Mouse (Mus musculus): Measurements from ENCODE around the gene Wbp11.
"Not testable (repeated sequence)": the region's sequence is repeated elsewhere in the genome, so short reads cannot be mapped to it uniquely, and the experiment has no call there.

The Wbp11 gene

DNA sequence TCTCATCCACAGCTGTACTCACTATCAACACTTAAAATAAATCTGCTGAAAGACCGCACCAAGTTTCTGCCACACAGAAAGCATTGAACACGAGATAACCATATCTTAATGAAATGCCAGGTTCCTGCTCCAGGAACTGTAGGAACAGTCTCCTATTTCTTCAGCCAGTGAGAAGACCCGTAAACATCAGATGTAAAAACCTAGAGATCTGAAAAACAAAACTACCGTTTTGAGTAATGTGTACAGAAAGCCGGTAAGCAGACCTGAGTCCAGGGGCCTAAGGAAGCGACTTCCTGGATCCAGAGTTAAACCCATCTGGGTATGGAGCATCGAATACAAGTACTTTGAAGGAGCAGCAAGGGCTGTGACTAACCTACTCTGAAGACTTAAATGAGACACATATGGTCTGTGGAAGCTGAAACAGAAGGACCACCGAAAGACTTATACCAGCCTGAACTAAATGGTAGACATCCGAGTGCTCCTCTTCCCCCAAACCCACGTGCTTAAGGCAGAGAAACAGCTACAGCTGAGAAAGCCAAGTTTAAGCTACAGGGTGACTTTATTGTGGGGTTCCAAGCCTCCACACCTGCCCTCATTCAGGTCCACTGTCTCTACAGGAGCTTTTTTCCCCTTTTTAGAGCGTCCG, 24.8 kb downstream of the Wbp11 start:
- no peak for DNase-seq (ENCODE audit: low read depth, low spot score)

GRCm38 (mm10) chr6:136801274-136801673, 26.8 kb downstream of the Wbp11 start:
- DNase-seq (ENCODE audit: low read depth, low spot score): no peak

- DNase-seq (ENCODE audit: low read depth, low spot score): no peak
These were observed 27.3 kb downstream of the Wbp11 start for GRCm38 (mm10) chr6:136800710-136801109.

DNA sequence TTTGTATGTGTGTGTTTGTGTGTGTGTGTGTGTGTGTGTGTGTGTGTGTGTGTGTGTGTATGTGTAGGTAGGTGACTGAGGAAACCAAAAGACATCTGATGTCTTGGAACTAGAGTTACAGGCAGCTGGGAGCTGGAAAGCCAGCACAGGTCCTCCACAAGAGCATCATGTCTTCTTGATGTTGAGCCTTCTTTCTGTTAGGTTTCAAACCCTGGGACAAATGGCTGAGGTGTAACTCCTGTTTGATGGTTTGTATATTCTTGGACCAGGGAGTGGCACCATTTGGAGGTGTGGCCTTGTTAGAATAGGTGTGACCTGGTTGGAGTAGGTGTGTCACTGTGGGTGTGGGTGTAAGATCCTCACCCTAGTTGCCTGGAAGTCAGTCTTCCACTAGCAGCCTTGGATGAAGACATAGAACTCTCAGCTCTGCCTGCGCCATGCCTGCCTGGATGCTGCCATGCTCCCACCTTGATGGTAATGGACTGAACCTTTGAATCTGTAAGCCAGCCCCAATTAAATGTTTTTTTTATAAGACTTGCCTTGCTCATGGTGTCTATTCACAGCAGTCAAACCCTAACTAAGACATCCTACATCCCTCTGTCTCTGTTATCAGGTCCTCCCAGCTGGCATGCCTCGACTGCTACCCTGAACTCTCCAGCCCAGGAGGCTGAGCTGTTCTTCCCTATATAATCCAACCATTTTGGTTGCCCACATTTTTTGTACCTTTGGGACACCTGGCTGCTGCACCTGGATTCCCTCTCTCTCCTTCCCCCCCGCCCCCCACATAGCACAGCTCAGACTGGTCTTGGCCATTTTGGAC, 29.9 kb downstream of the Wbp11 start:
- DNase-seq (ENCODE audit: low read depth, low spot score): not testable (repeated sequence)

- DNase-seq (ENCODE audit: low read depth, low spot score): no peak
These were observed 32.2 kb downstream of the Wbp11 start for GRCm38 (mm10) chr6:136795850-136796249.

DNA sequence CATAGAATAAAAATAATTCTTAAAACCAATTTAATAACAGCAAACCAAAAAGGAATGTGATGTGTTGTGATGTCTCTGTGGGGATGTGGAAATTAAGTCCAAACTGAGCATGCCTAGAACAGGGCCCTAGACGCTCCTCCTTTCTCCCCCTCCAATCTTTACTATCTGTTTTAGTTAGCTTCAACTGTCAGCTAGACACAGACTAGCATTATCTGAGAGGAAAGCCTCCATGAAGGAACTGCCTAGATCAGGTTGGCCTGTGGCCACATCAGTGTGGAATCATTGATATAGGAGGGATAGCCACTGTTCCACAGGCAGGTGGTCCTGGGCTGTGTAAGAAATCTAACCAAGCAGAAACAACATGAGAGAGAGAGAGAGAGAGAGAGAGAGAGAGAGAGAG, 32.9 kb downstream of the Wbp11 start:
- no peak for DNase-seq (ENCODE audit: low read depth, low spot score)

DNA sequence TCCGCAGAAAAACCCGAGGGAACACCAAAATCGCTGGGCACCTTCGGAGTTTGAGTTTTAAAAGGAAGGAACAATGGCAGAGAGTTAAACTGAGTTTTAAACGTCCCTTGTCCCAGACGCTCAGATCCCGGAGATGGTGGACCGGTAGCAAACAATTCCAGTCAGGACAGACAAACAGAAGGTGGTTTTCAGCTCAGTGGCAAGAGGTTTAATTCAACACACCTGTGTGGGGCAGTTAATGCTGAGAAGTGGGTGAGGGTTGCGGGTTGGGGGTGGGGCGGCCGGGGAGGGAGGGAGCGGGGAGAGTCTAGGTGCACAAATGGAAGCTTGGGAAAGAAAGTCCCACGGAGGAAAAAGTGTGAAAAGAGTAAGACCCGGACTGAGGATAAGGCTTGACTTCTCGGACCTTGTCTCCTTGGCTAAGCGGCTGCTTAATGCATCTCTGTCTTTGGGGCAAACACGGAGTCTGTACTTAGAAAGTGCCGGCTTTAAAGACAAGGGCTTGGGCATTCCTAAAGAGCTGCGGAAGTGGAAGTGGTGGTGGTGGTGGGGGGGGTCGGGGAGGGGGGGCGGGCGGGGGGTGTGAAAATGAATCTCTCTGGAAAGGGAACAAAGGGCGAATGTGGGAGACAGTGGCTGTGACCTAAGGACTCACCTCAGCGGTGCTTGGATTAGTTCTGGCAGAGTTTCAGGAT, 34.1 kb downstream of the Wbp11 start:
- no peak for DNase-seq (ENCODE audit: low read depth, low spot score)

GRCm38 (mm10) chr6:136792884-136793758, 34.9 kb downstream of the Wbp11 start:
- peak; percentile 64 for DNase-seq (ENCODE audit: low read depth, low spot score)

- no peak for DNase-seq (ENCODE audit: low read depth, low spot score)
These were observed 38.6 kb downstream of the Wbp11 start for GRCm38 (mm10) chr6:136789391-136789971.

DNA sequence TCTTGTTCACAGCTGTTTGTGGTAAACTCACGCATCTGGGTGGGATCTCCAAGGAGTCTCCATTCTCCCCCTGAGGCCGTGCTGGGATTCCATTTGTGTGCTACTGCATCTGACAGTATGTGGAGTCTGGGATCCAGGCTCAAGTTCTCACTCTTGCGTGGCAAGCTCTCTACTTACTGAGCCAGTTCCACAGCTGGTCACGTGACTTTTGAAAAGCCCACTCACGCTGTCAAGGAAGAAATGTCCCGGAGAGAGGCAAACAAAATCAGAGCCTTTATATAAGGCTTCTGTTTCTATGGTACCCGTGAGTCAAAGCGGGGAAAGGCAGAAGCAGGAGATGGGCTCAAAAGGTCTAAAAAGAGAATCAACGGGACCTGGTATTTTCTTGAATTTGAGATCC, 45.3 kb downstream of the Wbp11 start:
- DNase-seq (ENCODE audit: low read depth, low spot score): no peak

DNA sequence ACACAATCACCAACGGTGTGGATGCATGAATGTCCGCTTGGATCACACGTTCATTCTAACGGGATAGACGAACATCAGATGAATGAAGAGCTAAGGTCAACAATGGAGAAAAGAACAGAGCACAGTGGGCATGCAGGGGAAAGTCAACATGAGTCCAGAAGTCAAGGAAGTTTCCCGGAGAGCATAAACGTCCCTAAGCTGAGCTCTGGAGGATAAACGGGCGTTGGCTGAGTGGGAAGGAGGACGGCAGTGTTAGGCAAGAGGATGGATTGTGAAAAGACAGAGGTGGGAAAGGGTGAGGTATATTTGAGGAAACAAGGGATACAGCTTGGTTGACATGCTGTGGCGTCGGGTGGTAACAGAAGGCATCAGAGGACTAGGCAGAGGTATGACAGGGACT, 45.9 kb downstream of the Wbp11 start:
- no peak for DNase-seq (ENCODE audit: low read depth, low spot score)

- DNase-seq (ENCODE audit: low read depth, low spot score): no peak
These were observed 46.6 kb downstream of the Wbp11 start, which contains the start of gene Gucy2c for GRCm38 (mm10) chr6:136781377-136781986. Gene Gucy2c (minus strand): TSS chr6:136781765.

GRCm38 (mm10) chr6:136776392-136776791, 51.6 kb downstream of the Wbp11 start:
- no peak for DNase-seq (ENCODE audit: low read depth, low spot score)

- DNase-seq (ENCODE audit: low read depth, low spot score): no peak
These were observed 58.2 kb downstream of the Wbp11 start for GRCm38 (mm10) chr6:136769859-136770258.

- no peak for DNase-seq (ENCODE audit: low read depth, low spot score)
These were observed 58.9 kb downstream of the Wbp11 start for GRCm38 (mm10) chr6:136769143-136769542.

DNA sequence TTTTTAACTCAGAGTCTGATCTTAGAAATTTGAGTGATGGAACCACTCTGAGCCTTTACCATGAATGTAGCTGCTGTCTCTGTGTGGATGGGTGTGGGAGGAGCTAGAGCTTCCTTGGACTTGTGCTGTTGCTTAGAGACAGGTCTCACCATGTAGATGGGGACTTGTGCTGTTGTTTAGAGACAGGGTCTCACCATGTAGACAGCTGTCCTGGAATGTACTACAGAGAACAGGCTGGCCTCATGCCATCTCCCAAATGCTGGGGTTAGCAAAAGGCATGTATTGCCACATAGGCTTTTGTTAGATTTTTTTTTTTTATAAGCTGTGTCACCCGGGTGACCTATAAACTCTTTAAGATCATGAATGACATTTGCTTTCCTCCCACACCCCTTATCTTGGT, 64.1 kb downstream of the Wbp11 start:
- no peak for DNase-seq (ENCODE audit: low read depth, low spot score)
